Mouse (Mus musculus): ENCODE measurements around the gene Slc35a3.

DNA sequence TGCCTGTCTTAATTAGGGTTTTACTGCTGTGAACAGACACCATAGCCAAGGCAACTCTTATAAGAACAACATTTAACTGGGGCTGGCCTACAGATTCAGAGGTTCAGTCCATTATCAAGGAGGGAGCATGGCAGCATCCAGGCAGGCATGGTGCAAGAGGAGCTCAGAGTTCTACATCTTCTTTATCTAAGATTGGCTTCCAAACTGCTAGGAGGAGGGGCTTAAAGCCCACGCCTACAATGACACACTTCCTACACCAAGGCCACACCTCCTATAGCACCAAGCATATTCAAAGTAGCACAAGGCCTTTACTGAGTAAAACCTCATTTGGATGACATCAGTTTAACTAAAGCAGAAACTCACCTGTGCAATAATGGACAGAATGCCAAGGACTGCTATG, 72.6 kb downstream of the Slc35a3 start:
- no peak for TF ChIP-seq EP300 (IDR thresholded peaks at IDR 0.05)
- TF ChIP-seq CTCF (IDR thresholded peaks at IDR 0.05): no peak

Measured in lung, postnatal 0 days (tissue).